Mouse (Mus musculus) limb, embryonic 11.5 days (tissue): ENCODE measurements around the gene Pim3. TPM values are rescaled to one million over a fixed set of nuclear protein-coding genes. Genes with fewer than 3 reads are reported as not detected.

Source experiments
- ATAC-seq: fragments of 200-750 bp; cut with Nextera tagmentation; 2 replicates; pipeline ENCODE4 v1.8.0; 2017; ENCODE audit warnings: low read depth; ENCODE audit not compliant: insufficient number of reproducible peaks, low FRiP score, low TSS enrichment
- DNase-seq: peaks from one replicate; pipeline ENCODE4 v3.0.0-alpha.2; 2015; ENCODE audit warnings: low spot score
- H3K27ac ChIP-seq: fragments of 300-500 bp; sonication (generic); replicated peaks from 2 replicates; pipeline ENCODE4 v1.5.1; 2014; ENCODE audit warnings: low read depth, mild to moderate bottlenecking, low read length
- H3K27me3 ChIP-seq: fragments of 300-500 bp; sonication (generic); 2 replicates; pipeline ENCODE4 v1.6.1; 2014; ENCODE audit warnings: mild to moderate bottlenecking, low read length, mixed read lengths; ENCODE audit not compliant: control insufficient read depth, insufficient read depth
- H3K36me3 ChIP-seq: fragments of 300-500 bp; sonication (generic); 2 replicates; pipeline ENCODE4 v1.6.1; 2014; ENCODE audit warnings: mild to moderate bottlenecking, low read length, moderate library complexity, mixed read lengths; ENCODE audit not compliant: control insufficient read depth, insufficient read depth
- H3K4me1 ChIP-seq: fragments of 300-500 bp; sonication (generic); 2 replicates; pipeline ENCODE4 v1.6.1; 2014; ENCODE audit warnings: low read length, mixed read lengths; ENCODE audit not compliant: control insufficient read depth, insufficient read depth
- H3K4me2 ChIP-seq: fragments of 300-500 bp; sonication (generic); 2 replicates; pipeline ENCODE4 v1.6.1; 2014; ENCODE audit warnings: low read depth, mild to moderate bottlenecking, moderate library complexity; ENCODE audit not compliant: severe bottlenecking
- H3K4me3 ChIP-seq: fragments of 300-500 bp; sonication (generic); 2 replicates; pipeline ENCODE4 v1.5.1; 2014; ENCODE audit warnings: low read depth, low read length
- H3K9ac ChIP-seq: fragments of 300-500 bp; sonication (generic); 2 replicates; pipeline ENCODE4 v1.6.1; 2014; ENCODE audit warnings: mild to moderate bottlenecking, low read length
- H3K9me3 ChIP-seq: fragments of 300-500 bp; sonication (generic); 2 replicates; pipeline ENCODE4 v1.6.1; 2016; ENCODE audit warnings: low read length; ENCODE audit not compliant: control insufficient read depth
- WGBS: fragments of 180-500 bp; shearing (Covaris S2); extraction: QIAGEN DNeasy Blood & Tissue Kit; methylation state at CpG from one replicate; pipeline ENCODE4 v1.1.7; 2014; 5-methylcytosine and 5-hydroxymethylcytosine counted together
- polyA plus RNA-seq: library from polyadenylated mRNA; unstranded; fragments of >200 nt; fragmentation: Nextera tagmentation; extraction: Ambion mirVana; gene quantifications from 2 replicates; pipeline ENCODE4 v1.2.1, GENCODE M21; 2014

Pim3 gene
- polyA plus RNA-seq, 1 experiment from 2014 or later, result 34.5 TPM

DNA sequence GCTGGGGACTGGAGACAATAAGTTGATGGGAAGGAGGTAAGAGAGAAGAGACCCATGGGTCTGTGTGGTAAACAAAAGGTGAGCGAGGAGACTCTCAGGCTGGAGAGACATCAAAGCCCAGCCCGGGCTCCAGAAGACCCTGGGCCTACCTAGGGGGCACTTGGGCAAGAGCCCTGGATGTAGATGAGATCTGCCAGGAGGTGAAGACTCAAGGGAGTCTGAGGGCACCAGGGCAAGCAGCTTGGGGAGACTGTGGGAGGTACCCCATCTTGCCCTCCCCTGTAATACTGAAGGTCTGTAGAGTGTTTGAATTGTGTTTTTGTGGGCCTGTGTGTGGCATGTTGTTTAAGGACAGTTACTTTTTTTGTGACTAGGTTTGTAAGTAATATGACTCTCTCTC, 3.3 kb upstream of the Pim3 start:
- Histone ChIP-seq H3K4me1 (0 out of 2 replicates have a peak, but pooled peaks cover 4% of the 10 kb centered on the region), H3K27ac (no peak overlapping the region), H3K9me3 (no peaks in the 10 kb centered on the region), H3K9ac (no peak overlapping the region), H3K4me3 (no peak overlapping the region), H3K36me3 (no peaks in the 10 kb centered on the region), H3K4me2 (no peak overlapping the region), H3K27me3 (no peaks in the 10 kb centered on the region)
- no peak for DNase-seq
- ATAC-seq, result no peak
- 80% methylated on average over 2 of the region's 2 CpGs for WGBS

DNA sequence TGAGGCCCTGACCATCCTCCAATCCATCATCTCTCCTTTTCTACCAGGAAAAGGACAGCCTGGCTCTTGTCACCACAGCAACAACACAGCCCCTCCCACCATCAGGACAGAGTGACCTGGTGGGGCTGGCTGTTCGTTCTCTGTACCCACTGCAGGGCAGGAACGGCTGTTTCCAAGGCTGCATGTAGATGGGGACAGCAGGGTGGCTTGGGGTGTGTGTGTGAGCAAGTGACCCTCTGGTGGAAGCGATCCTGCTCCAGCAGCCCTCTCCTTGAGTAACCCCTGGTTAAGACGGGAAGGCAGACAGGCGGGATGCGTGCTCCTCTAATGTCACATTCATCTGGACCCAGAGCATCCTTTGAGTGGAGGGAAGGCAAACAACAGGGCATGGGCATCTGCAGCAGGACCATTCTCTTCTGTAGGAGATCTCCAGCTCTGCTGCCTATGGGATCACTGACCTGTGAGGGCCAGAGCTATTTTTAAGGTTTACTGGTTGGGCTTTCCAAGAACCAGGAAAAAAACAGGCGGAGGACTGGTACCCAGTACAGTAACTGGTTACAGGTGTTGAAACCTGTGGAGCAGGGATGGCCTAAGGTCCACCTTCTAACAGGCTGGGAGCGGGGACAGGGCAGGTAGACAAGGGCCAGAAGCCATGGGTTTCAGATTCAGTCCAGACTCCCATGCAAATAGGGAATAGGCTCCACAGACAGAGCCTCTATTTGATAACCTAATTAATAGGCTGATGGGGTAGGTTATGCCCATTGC, 2.6 kb upstream of the Pim3 start:
- 74% methylated on average over 8 of the region's 8 CpGs for WGBS
- Histone ChIP-seq H3K9ac (no peak overlapping the region), H3K4me1 (peaks cover 5% of the 10 kb centered on the region), H3K36me3 (peaks cover under 1% of the 10 kb centered on the region; the same call in 1 of the 2 replicates), H3K4me2 (no peak overlapping the region), H3K9me3 (no peaks in the 10 kb centered on the region), H3K4me3 (no peak overlapping the region), H3K27ac (no peak overlapping the region), H3K27me3 (no peaks in the 10 kb centered on the region)
- no peak for DNase-seq
- no peak for ATAC-seq

DNA sequence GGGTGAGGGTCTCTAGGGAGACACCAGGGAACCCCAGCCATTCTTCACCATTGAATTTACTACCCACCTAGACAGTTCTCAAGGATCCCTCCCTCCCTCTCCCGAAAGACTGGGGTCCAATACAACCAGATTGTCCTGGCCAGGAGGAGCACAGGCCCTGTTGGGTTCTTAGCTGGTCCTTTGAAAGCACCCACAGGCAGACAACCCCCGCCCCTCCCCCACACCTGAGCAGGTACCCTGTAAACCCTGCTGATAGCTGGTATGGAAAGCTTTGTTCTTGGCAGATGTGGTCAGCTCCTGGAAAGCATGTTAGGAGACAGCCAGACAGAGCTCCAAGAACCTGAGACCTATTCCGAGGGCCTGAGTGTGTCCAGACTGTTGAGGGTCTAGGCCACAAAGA, 1.2 kb upstream of the Pim3 start:
- H3K27ac ChIP-seq, result no peak overlapping the region
- H3K4me2 ChIP-seq, result no peak overlapping the region
- WGBS, result 95% methylated on average over 3 of the region's 3 CpGs
- no peaks in the 10 kb centered on the region for H3K27me3 ChIP-seq
- H3K36me3 ChIP-seq, result peaks cover 10% of the 10 kb centered on the region
- no peak overlapping the region for H3K9ac ChIP-seq
- no peaks in the 10 kb centered on the region for H3K9me3 ChIP-seq
- ATAC-seq (no peak), DNase-seq (no peak)
- peaks cover 15% of the 10 kb centered on the region for H3K4me1 ChIP-seq
- no peak overlapping the region for H3K4me3 ChIP-seq

DNA sequence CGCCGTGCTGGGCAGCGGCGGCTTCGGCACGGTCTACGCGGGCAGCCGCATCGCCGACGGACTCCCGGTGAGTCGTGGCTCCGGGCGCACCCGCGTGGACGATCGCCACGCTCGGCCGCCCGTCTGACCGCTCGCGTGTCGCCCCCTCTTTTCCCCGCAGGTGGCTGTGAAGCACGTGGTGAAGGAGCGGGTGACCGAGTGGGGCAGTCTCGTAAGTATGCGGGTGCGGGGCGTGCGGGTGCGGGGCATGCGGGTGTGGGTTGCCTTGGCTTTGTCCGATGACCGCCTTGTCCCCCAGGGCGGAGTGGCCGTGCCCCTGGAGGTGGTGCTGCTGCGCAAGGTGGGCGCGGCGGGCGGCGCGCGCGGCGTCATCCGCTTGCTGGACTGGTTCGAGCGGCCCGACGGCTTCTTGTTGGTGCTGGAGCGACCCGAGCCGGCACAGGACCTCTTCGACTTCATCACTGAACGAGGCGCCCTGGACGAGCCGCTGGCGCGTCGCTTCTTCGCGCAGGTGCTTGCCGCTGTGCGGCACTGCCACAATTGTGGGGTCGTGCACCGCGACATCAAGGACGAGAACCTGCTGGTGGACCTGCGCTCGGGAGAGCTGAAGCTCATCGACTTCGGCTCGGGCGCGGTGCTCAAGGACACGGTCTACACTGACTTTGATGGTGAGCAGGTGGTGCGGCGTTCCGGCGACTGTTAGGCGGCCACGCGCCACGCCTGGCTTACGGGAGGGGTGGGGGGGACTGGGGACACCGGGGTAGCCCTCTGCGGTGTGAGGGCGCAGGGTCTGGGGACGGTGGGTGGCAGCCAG, 1.1 kb downstream of the Pim3 start:
- H3K4me2 ChIP-seq, result peak overlapping the region; percentile 97
- H3K27me3 ChIP-seq, result no peaks in the 10 kb centered on the region
- H3K36me3 ChIP-seq, result peaks cover 10% of the 10 kb centered on the region
- peak overlapping the region; percentile 92 for H3K4me3 ChIP-seq
- WGBS, result under 1% methylated on average over 92 of the region's 98 CpGs
- peak overlapping the region; percentile 86 for H3K27ac ChIP-seq
- ATAC-seq, result peak; percentile 11; the same call in 1 of the 2 replicates
- peak; percentile 61 for DNase-seq
- peaks cover 28% of the 10 kb centered on the region for H3K4me1 ChIP-seq
- H3K9me3 ChIP-seq, result no peaks in the 10 kb centered on the region
- H3K9ac ChIP-seq, result peak overlapping the region; percentile 81

DNA sequence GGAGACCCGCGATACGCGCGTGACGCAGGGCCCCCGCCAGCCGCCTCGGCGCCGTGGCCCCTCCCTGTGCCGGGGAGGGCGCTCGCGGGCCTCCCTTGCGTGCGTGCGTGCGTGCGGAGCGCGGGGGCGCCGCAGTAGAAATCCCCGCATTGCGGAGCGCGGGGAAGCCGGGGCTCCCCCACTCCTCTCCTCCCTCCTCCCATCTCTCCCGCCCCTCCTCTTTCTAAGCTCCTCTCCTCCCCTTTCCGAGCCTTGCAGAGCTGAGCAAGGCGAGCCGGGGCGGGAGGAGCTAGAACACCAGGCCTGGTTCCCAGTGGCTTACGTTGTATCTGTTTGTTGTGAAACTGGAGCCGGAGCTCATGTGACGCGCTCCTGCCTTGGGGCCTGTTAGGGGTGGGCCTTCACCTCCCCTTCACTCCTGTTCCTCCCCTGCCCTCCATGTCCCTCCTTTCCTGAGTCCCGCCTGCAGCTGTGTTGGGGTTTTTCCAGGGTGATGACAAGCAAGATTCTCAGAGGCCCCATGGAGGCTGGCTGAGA, 1.8 kb downstream of the Pim3 start:
- H3K9me3 ChIP-seq, result no peaks in the 10 kb centered on the region
- peak overlapping the region; percentile 49 for H3K9ac ChIP-seq
- peak overlapping the region; percentile 51; the same call in 1 of the 2 replicates for H3K27ac ChIP-seq
- peak overlapping the region; percentile 92 for H3K4me3 ChIP-seq
- peaks cover 10% of the 10 kb centered on the region for H3K36me3 ChIP-seq
- H3K4me1 ChIP-seq, result peaks cover 28% of the 10 kb centered on the region
- peak; percentile 90 for DNase-seq
- no peaks in the 10 kb centered on the region for H3K27me3 ChIP-seq
- 0% methylated on average over 23 of the region's 39 CpGs for WGBS
- peak; percentile 87 for ATAC-seq
- peak overlapping the region; percentile 97 for H3K4me2 ChIP-seq

DNA sequence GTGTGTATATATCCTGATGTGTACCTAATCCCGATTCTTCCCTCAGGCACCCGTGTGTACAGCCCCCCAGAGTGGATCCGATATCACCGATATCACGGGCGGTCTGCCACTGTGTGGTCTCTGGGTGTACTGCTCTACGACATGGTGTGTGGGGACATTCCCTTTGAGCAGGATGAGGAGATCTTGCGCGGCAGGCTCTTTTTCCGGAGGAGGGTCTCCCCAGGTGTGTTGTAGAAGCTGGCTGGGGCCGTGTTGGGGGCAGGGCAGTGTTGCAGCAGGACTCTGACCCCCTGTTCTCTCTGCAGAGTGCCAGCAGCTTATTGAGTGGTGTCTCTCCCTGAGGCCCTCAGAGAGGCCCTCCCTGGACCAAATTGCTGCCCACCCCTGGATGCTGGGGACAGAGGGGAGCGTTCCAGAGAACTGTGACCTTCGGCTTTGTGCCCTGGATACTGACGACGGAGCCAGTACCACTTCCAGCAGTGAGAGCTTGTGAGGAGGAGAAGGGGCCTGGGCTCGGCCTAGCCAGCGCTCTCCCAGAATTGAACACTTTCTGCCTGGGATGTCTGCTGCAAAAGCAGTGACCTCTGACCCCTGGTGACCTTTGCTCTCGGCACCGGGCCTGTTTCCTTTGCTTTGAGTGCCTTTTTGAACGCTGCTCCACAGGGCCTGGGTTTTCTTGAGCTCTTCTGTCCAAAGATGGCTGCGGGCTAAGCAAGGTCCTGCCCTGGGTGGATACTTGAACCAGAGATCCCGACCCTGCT, 2.5 kb downstream of the Pim3 start:
- Histone ChIP-seq H3K27ac (peak overlapping the region; percentile 1; the same call in 1 of the 2 replicates), H3K9me3 (no peaks in the 10 kb centered on the region), H3K4me3 (peak overlapping the region; percentile 92), H3K4me2 (peak overlapping the region; percentile 97), H3K27me3 (no peaks in the 10 kb centered on the region), H3K9ac (no peak overlapping the region; the same call in 1 of the 2 replicates), H3K4me1 (peaks cover 28% of the 10 kb centered on the region), H3K36me3 (peaks cover 10% of the 10 kb centered on the region)
- ATAC-seq (peak; percentile 29; the same call in 1 of the 2 replicates), DNase-seq (no peak)
- 56% methylated on average over 22 of the region's 22 CpGs for WGBS

DNA sequence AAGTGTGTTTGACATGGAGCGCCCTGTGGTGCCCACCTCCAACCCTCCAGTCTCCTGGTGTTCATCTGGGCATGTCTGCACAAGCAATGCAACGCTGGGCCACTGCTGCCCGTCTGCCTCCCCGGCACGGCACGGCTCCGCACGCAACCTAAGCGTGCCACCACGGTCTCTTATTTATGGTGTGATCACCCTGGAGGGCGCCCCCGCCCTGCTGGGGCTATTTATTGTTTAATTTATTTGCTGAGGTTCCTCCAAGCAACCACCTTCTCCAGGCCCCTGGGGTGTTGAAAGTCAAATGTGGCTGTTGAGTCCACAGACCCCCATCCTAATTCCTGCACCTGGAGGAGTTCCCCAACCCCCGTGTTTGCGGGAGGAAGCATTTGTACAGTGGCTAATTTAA, 3.1 kb downstream of the Pim3 start:
- no peaks in the 10 kb centered on the region for H3K9me3 ChIP-seq
- peaks cover 28% of the 10 kb centered on the region for H3K4me1 ChIP-seq
- DNase-seq (no peak), ATAC-seq (no peak)
- peaks cover 10% of the 10 kb centered on the region for H3K36me3 ChIP-seq
- WGBS, result 84% methylated on average over 14 of the region's 14 CpGs
- H3K27ac ChIP-seq, result no peak overlapping the region
- 0 out of 2 replicates have a peak overlapping the region, but pooled peaks have one; percentile 17 for H3K9ac ChIP-seq
- H3K27me3 ChIP-seq, result no peaks in the 10 kb centered on the region
- no peak overlapping the region; the same call in 1 of the 2 replicates for H3K4me2 ChIP-seq
- H3K4me3 ChIP-seq, result no peak overlapping the region
